Mouse (Mus musculus) spleen, adult 2 months (tissue): ENCODE measurements around the gene B4galt1. TPM values are rescaled to one million over a fixed set of nuclear protein-coding genes. Genes with fewer than 3 reads are reported as not detected.

Experiments
- DNase-seq, 2 experiments: peaks; one replicate each; pipeline versions ENCODE4 v3.0.0 to v3.0.0-alpha.2; 2012 to 2021; ENCODE audit warnings: low spot score in 2 of 2, low read depth in 1 of 2
- H3K27ac ChIP-seq: fragments of 200-500 bp; 2 replicates; pipeline ENCODE4 v1.5.1; 2012; ENCODE audit warnings: low read length, inconsistent platforms; ENCODE audit not compliant: insufficient read depth
- H3K27me3 ChIP-seq: fragments of 200-500 bp; 2 replicates; pipeline ENCODE4 v1.6.1; 2012; ENCODE audit warnings: mild to moderate bottlenecking, moderate library complexity, low read length, inconsistent platforms; ENCODE audit not compliant: control insufficient read depth, insufficient read depth
- H3K36me3 ChIP-seq: fragments of 200-500 bp; 2 replicates; pipeline ENCODE4 v1.6.1; 2012; ENCODE audit warnings: mild to moderate bottlenecking, low read length, inconsistent platforms; ENCODE audit not compliant: control insufficient read depth, insufficient read depth
- H3K4me1 ChIP-seq: fragments of 200-500 bp; 2 replicates; pipeline ENCODE4 v1.6.1; 2011; ENCODE audit warnings: inconsistent platforms; ENCODE audit not compliant: control insufficient read depth, insufficient read depth, insufficient read length
- H3K4me3 ChIP-seq: fragments of 200-500 bp; 2 replicates; pipeline ENCODE4 v1.5.1; 2011; ENCODE audit warnings: mild to moderate bottlenecking, inconsistent platforms; ENCODE audit not compliant: insufficient read depth, insufficient read length; ENCODE audit errors: extremely low read depth
- CTCF ChIP-seq: fragments of 200-500 bp; IDR thresholded peaks from 2 replicates; pipeline ENCODE4 v1.5.1; 2011; ENCODE audit warnings: mild to moderate bottlenecking, inconsistent platforms; ENCODE audit not compliant: insufficient read depth, insufficient read length, insufficient replicate concordance; ENCODE audit errors: extremely low read depth
- POLR2A ChIP-seq: fragments of 200-500 bp; IDR thresholded peaks from 2 replicates; pipeline ENCODE4 v1.6.1; 2011; ENCODE audit warnings: low read depth, low read length, inconsistent platforms
- WGBS: fragments of 180-500 bp; shearing (Covaris S2); methylation state at CpG from one replicate; pipeline ENCODE4 v1.1.7; 2018; 5-methylcytosine and 5-hydroxymethylcytosine counted together
- polyA plus RNA-seq: library from polyadenylated mRNA; depleted of rRNA; stranded (reverse); fragments of >200 nt; gene quantifications from 2 replicates; pipeline ENCODE4 v1.2.3, GENCODE M21; 2012

Gene B4galt1
- polyA plus RNA-seq, 1 experiment, result 24.6 TPM

- Histone ChIP-seq H3K4me3 (peak overlapping the region; percentile 30), H3K27ac (peak overlapping the region; percentile 74), H3K27me3 (no peaks in the 10 kb centered on the region), H3K4me1 (peaks cover 32% of the 10 kb centered on the region; the same call in 1 of the 2 replicates), H3K36me3 (no peaks in the 10 kb centered on the region; the same call in none of the 2 replicates)
- DNase-seq, result no peak
- WGBS, result 23% methylated on average over 6 of the region's 6 CpGs
- TF ChIP-seq POLR2A (no peak), CTCF (no peak)
Observed at GRCm38 (mm10) chr4:40851031-40851762, 2.6 kb downstream of the B4galt1 start.

- no peak for DNase-seq
- TF ChIP-seq POLR2A (no peak), CTCF (no peak)
- Histone ChIP-seq H3K4me1 (peaks cover 32% of the 10 kb centered on the region; the same call in 1 of the 2 replicates), H3K27me3 (no peaks in the 10 kb centered on the region), H3K27ac (peak overlapping the region; percentile 74), H3K36me3 (no peaks in the 10 kb centered on the region; the same call in none of the 2 replicates), H3K4me3 (peak overlapping the region; percentile 30; the same call in 1 of the 2 replicates)
- 49% methylated on average over 5 of the region's 5 CpGs for WGBS
Observed at GRCm38 (mm10) chr4:40850582-40850981, 3.2 kb downstream of the B4galt1 start.

- TF ChIP-seq POLR2A (no peak), CTCF (no peak)
- no peaks in the 10 kb centered on the region; the same call in none of the 2 replicates for H3K36me3 ChIP-seq
- DNase-seq, result no peak
- no peaks in the 10 kb centered on the region for H3K27me3 ChIP-seq
- H3K27ac ChIP-seq, result no peak overlapping the region
- no peak overlapping the region for H3K4me3 ChIP-seq
- whole genome bisulfite sequencing, result 77% methylated on average over 3 of the region's 3 CpGs
- H3K4me1 ChIP-seq, result peaks cover 43% of the 10 kb centered on the region
Observed at GRCm38 (mm10) chr4:40849518-40849917, 4.3 kb downstream of the B4galt1 start.

GRCm38 (mm10) chr4:40848246-40848645 lies 5.6 kb downstream of the B4galt1 start:
- Histone ChIP-seq H3K27me3 (no peaks in the 10 kb centered on the region), H3K27ac (no peak overlapping the region), H3K4me1 (peaks cover 53% of the 10 kb centered on the region), H3K4me3 (no peak overlapping the region), H3K36me3 (no peaks in the 10 kb centered on the region; the same call in none of the 2 replicates)
- TF ChIP-seq POLR2A, result no peak
- no peak for TF ChIP-seq CTCF
- WGBS, result 97% methylated on average over 8 of the region's 8 CpGs
- no peak for DNase-seq

- H3K27me3 ChIP-seq, result no peaks in the 10 kb centered on the region
- no peaks in the 10 kb centered on the region; the same call in none of the 2 replicates for H3K36me3 ChIP-seq
- H3K4me3 ChIP-seq, result no peak overlapping the region
- DNase-seq, result no peak
- peaks cover 57% of the 10 kb centered on the region for H3K4me1 ChIP-seq
- WGBS, result 76% methylated on average over 4 of the region's 4 CpGs
- peak overlapping the region; percentile 14; the same call in 1 of the 2 replicates for H3K27ac ChIP-seq
- TF ChIP-seq POLR2A (no peak), CTCF (no peak)
Observed at GRCm38 (mm10) chr4:40847160-40847559, 6.6 kb downstream of the B4galt1 start.

- H3K36me3 ChIP-seq, result no peaks in the 10 kb centered on the region; the same call in none of the 2 replicates
- WGBS, result 42% methylated on average over 7 of the region's 7 CpGs
- H3K27me3 ChIP-seq, result no peaks in the 10 kb centered on the region
- no peak overlapping the region for H3K4me3 ChIP-seq
- H3K27ac ChIP-seq, result 0 out of 2 replicates have a peak overlapping the region, but pooled peaks have one; percentile 40
- TF ChIP-seq POLR2A, result no peak
- TF ChIP-seq CTCF, result no peak
- DNase-seq, result no peak
- H3K4me1 ChIP-seq, result peaks cover 57% of the 10 kb centered on the region
Observed at GRCm38 (mm10) chr4:40846143-40846931, 7.5 kb downstream of the B4galt1 start.
